Mouse (Mus musculus): ENCODE measurements around the gene Vmn2r80.

DNA sequence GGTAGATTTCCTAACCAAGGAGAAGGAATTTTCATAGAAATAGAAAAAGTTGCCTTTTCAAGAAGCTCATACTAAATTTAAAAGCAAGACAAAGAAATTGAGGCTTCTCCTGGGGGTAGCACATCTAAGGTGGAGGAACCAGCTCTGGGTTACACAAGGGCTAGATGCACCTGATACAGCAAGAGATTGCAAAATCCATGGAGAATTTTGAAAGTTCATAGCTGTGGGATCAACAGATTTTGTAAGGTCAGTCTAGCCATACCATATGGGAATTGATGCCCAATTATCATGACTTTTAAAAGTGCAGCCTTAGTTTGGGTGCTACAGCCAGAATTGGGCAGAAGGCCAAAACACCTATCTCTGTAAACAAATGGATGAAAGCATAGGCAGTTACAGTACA lies 71.9 kb downstream of the Vmn2r80 start:
- TF ChIP-seq CTCF (IDR thresholded peaks at IDR 0.05; ENCODE audit: low read depth) = no peak
- TF ChIP-seq EP300 (IDR thresholded peaks at IDR 0.05; ENCODE audit: low read depth) = no peak
